Mouse (Mus musculus) splenic B cell, adult 2 months (primary cell): Measurements from ENCODE around the gene Arhgef17.

Experiments
- DNase-seq: peaks from one replicate; pipeline ENCODE4 v3.0.0-alpha.2; 2011; ENCODE audit warnings: low read depth, low spot score
- H3K27me3 ChIP-seq: 2 replicates; pipeline ENCODE4 v1.6.1; 2012; ENCODE audit warnings: mild to moderate bottlenecking, low read length, moderate library complexity, mixed read lengths; ENCODE audit not compliant: control insufficient read depth, poor library complexity, insufficient read depth, severe bottlenecking
- H3K36me3 ChIP-seq: 2 replicates; pipeline ENCODE4 v1.6.1; 2012; ENCODE audit warnings: mild to moderate bottlenecking, low read length, moderate library complexity, mixed read lengths; ENCODE audit not compliant: control insufficient read depth, poor library complexity, insufficient read depth, severe bottlenecking

Gene Arhgef17

GRCm38 (mm10) chr7:100911791-100912190 is 20.1 kb downstream of the Arhgef17 start:
- Histone ChIP-seq H3K27me3 (no peaks in the 10 kb centered on the region), H3K36me3 (no peaks in the 10 kb centered on the region)
- no peak for DNase-seq

- Histone ChIP-seq H3K36me3 (no peaks in the 10 kb centered on the region), H3K27me3 (no peaks in the 10 kb centered on the region)
- DNase-seq, result no peak
These were observed 20.6 kb downstream of the Arhgef17 start for GRCm38 (mm10) chr7:100911246-100911770.

- Histone ChIP-seq H3K27me3 (no peaks in the 10 kb centered on the region), H3K36me3 (no peaks in the 10 kb centered on the region)
- DNase-seq, result peak; percentile 34
These were observed 23.3 kb downstream of the Arhgef17 start for GRCm38 (mm10) chr7:100908567-100908966.

- no peak for DNase-seq
- Histone ChIP-seq H3K27me3 (no peaks in the 10 kb centered on the region), H3K36me3 (no peaks in the 10 kb centered on the region)
These were observed 23.8 kb downstream of the Arhgef17 start for GRCm38 (mm10) chr7:100908061-100908460.

- DNase-seq, result peak; percentile 87
- H3K36me3 ChIP-seq, result no peaks in the 10 kb centered on the region
These were observed 24.7 kb downstream of the Arhgef17 start for GRCm38 (mm10) chr7:100907231-100907630.

GRCm38 (mm10) chr7:100906029-100906789 is 25.7 kb downstream of the Arhgef17 start:
- Histone ChIP-seq H3K36me3 (no peaks in the 10 kb centered on the region), H3K27me3 (no peaks in the 10 kb centered on the region)
- no peak for DNase-seq

More at GRCm38 (mm10) chr7:100907231-100907630, 24.7 kb downstream of the Arhgef17 start:
- H3K27me3 ChIP-seq, result no peaks in the 10 kb centered on the region

GRCm38 (mm10) chr7:100905037-100905436 is 26.9 kb downstream of the Arhgef17 start:
- no peaks in the 10 kb centered on the region for H3K36me3 ChIP-seq
- no peaks in the 10 kb centered on the region for H3K27me3 ChIP-seq
- no peak for DNase-seq

- no peak for DNase-seq
- H3K36me3 ChIP-seq, result no peaks in the 10 kb centered on the region
- no peaks in the 10 kb centered on the region for H3K27me3 ChIP-seq
These were observed 27.3 kb downstream of the Arhgef17 start for GRCm38 (mm10) chr7:100904612-100905011.

GRCm38 (mm10) chr7:100902451-100903137 is 29.3 kb downstream of the Arhgef17 start:
- Histone ChIP-seq H3K27me3 (no peaks in the 10 kb centered on the region), H3K36me3 (no peaks in the 10 kb centered on the region)
- DNase-seq, result peak; percentile 27

GRCm38 (mm10) chr7:100897828-100898227 is 34.1 kb downstream of the Arhgef17 start:
- DNase-seq, result no peak
- no peaks in the 10 kb centered on the region for H3K36me3 ChIP-seq
- H3K27me3 ChIP-seq, result no peaks in the 10 kb centered on the region; the same call in 1 of the 2 replicates

GRCm38 (mm10) chr7:100894833-100895226 is 37.1 kb downstream of the Arhgef17 start:
- H3K36me3 ChIP-seq, result no peaks in the 10 kb centered on the region
- no peak for DNase-seq
- H3K27me3 ChIP-seq, result no peaks in the 10 kb centered on the region; the same call in 1 of the 2 replicates

GRCm38 (mm10) chr7:100894057-100894832 is 37.7 kb downstream of the Arhgef17 start:
- Histone ChIP-seq H3K27me3 (no peaks in the 10 kb centered on the region; the same call in 1 of the 2 replicates), H3K36me3 (no peaks in the 10 kb centered on the region)
- peak; percentile 23 for DNase-seq

- H3K36me3 ChIP-seq, result no peaks in the 10 kb centered on the region
- H3K27me3 ChIP-seq, result no peaks in the 10 kb centered on the region; the same call in 1 of the 2 replicates
- DNase-seq, result no peak
These were observed 38.5 kb downstream of the Arhgef17 start for GRCm38 (mm10) chr7:100893249-100894056.

- DNase-seq, result peak; percentile 81
- H3K27me3 ChIP-seq, result no peaks in the 10 kb centered on the region
- H3K36me3 ChIP-seq, result no peaks in the 10 kb centered on the region
These were observed 45.4 kb downstream of the Arhgef17 start for GRCm38 (mm10) chr7:100886535-100886934.
